In the genomic region with DNA sequence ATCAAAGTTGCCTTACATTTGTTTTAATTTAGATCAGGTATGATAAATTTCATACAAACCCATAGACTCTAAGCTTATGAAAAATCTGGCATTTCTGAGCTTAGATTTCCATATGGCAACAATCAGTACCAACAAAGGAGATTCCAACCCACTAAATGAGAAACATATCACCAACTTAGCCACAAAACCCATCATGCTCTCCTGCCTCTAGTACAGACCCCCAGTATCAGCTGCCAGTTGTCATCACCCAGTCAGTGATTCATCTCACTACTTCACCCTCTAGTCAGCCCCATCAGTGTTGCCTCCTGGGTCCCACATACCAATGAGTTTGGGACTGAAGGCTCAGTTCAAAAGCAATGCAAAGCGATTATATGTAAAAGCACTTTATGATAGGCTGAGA, we compare ENCODE assay signal across 28 mouse cellular contexts. TPM values are rescaled to one million over a fixed set of nuclear protein-coding genes. Genes with fewer than 3 reads are reported as not detected.
DNase-seq lines count a peak whose midpoint lies in the region; ATAC-seq and TF ChIP-seq lines count a peak whose summit lies in the region.
"Had no signal": no experiment of that assay in that cellular context is flagged by ENCODE, and none has a peak within 500 bp of the region (broad histone marks: within the 10 kb centered on the region; RNA-seq: fewer than 3 reads in every experiment).

No protein-coding gene starts in this region.

- ATAC-seq in embryonic facial prominence, embryonic 14.5 days (ENCODE audit: low read depth), result no peak
- no peak for ATAC-seq in midbrain, embryonic 11.5 days (ENCODE audit: low FRiP score)
- ATAC-seq in midbrain, embryonic 14.5 days (ENCODE audit: low FRiP score, low TSS enrichment), result no peak
- ATAC-seq: CD4-positive, CD25-positive, alpha-beta regulatory T cell, adult 4 months; forebrain, embryonic 14.5 days; forebrain, embryonic 16.5 days had no signal

- H3K27ac ChIP-seq in embryonic facial prominence, embryonic 14.5 days (replicated peaks; ENCODE audit: low read depth, low read length), result no peak overlapping the region
- H3K27ac ChIP-seq in embryonic facial prominence, embryonic 10.5 days (replicated peaks), result no peak overlapping the region
- no peak overlapping the region for H3K27ac ChIP-seq in midbrain, embryonic 11.5 days (ENCODE audit: low read depth, low read length)
- H3K27ac ChIP-seq in midbrain, embryonic 14.5 days (replicated peaks; ENCODE audit: low read depth, low read length), result no peak overlapping the region
- H3K27ac ChIP-seq: embryonic facial prominence, embryonic 12.5 days; embryonic facial prominence, embryonic 15.5 days; forebrain, embryonic 10.5 days; forebrain, embryonic 12.5 days had no signal

- peak; percentile 28 for DNase-seq in embryonic facial prominence, embryonic 14.5 days (ENCODE audit: low spot score)
- no peak for DNase-seq in embryonic facial prominence, embryonic 10.5 days (ENCODE audit: low spot score)
- DNase-seq in midbrain, embryonic 11.5 days (ENCODE audit: low spot score, missing footprints), result peak; percentile 65
- no peak for DNase-seq in midbrain, embryonic 14.5 days
- peak; percentile 66 for DNase-seq in NIH3T3 (ENCODE audit: low read depth)
- DNase-seq in layer of hippocampus, adult 11-12 months (ENCODE audit: low spot score), result no peak
- DNase-seq in layer of hippocampus, postnatal 25 days (ENCODE audit: extremely low spot score in 1 of 2, low spot score in 1 of 2), result no peak
- DNase-seq: adrenal gland, adult 2 months; adrenal gland, postnatal 10 days; adrenal gland, postnatal 25 days; cerebellum, adult 11 months; cerebellum, adult 18-20 months; cerebellum, adult 8-10 months; cerebellum, adult 9-11 months; cerebellum, postnatal 14 days; cerebellum, postnatal 36 days; embryo, embryonic 11 days had no signal

- H3K9ac ChIP-seq in embryonic facial prominence, embryonic 14.5 days (ENCODE audit: low read depth, low read length), result no peak overlapping the region
- H3K9ac ChIP-seq in midbrain, embryonic 11.5 days (ENCODE audit: low read length), result no peak overlapping the region
- no peak overlapping the region for H3K9ac ChIP-seq in midbrain, embryonic 14.5 days (replicated peaks; ENCODE audit: low read length)
- H3K9ac ChIP-seq: embryonic facial prominence, embryonic 12.5 days; embryonic facial prominence, embryonic 15.5 days; forebrain, embryonic 12.5 days had no signal

- 72% methylated on average over 1 of the region's 1 CpGs for WGBS in embryonic facial prominence, embryonic 14.5 days
- WGBS in embryonic facial prominence, embryonic 10.5 days, result 94% methylated on average over 1 of the region's 1 CpGs
- 100% methylated on average over 1 of the region's 1 CpGs for WGBS in midbrain, embryonic 11.5 days
- WGBS in midbrain, embryonic 14.5 days, result 98% methylated on average over 1 of the region's 1 CpGs

- no peaks in the 10 kb centered on the region for H3K27me3 ChIP-seq in embryonic facial prominence, embryonic 14.5 days (replicated peaks; ENCODE audit: control insufficient read depth, insufficient read depth, low read length)
- no peaks in the 10 kb centered on the region for H3K27me3 ChIP-seq in embryonic facial prominence, embryonic 10.5 days (replicated peaks; ENCODE audit: low read depth, poor library complexity, severe bottlenecking)
- no peaks in the 10 kb centered on the region for H3K27me3 ChIP-seq in midbrain, embryonic 11.5 days (ENCODE audit: control insufficient read depth, insufficient read depth, low read length)
- H3K27me3 ChIP-seq in midbrain, embryonic 14.5 days (ENCODE audit: control insufficient read depth, insufficient read depth, low read length), result no peaks in the 10 kb centered on the region
- H3K27me3 ChIP-seq in myocyte (ENCODE audit: control insufficient read depth, insufficient read depth, insufficient read length), result no peaks in the 10 kb centered on the region
- H3K27me3 ChIP-seq: CH12.LX; embryonic facial prominence, embryonic 12.5 days; embryonic facial prominence, embryonic 15.5 days; forebrain, embryonic 12.5 days had no signal

- H3K4me2 ChIP-seq in embryonic facial prominence, embryonic 14.5 days (ENCODE audit: low read depth, low read length), result no peak overlapping the region
- H3K4me2 ChIP-seq in midbrain, embryonic 11.5 days, result no peak overlapping the region
- H3K4me2 ChIP-seq in midbrain, embryonic 14.5 days (ENCODE audit: low read length), result no peak overlapping the region
- no peak overlapping the region for H3K4me2 ChIP-seq in myocyte (ENCODE audit: low read depth)
- H3K4me2 ChIP-seq: embryonic facial prominence, embryonic 12.5 days; embryonic facial prominence, embryonic 15.5 days; forebrain, embryonic 12.5 days had no signal

- TF ChIP-seq POLR2A in myocyte (IDR thresholded peaks at IDR 0.05; ENCODE audit: insufficient read length, low read depth), result no peak

- H3ac ChIP-seq in myocyte (ENCODE audit: control insufficient read depth, insufficient read length), result no peak overlapping the region

- no peaks in the 10 kb centered on the region for H3K9me3 ChIP-seq in embryonic facial prominence, embryonic 14.5 days (ENCODE audit: control insufficient read depth, low read length)
- H3K9me3 ChIP-seq in embryonic facial prominence, embryonic 10.5 days, result no peaks in the 10 kb centered on the region
- no peaks in the 10 kb centered on the region for H3K9me3 ChIP-seq in midbrain, embryonic 11.5 days (ENCODE audit: control insufficient read depth, low read length)
- H3K9me3 ChIP-seq in midbrain, embryonic 14.5 days (ENCODE audit: control insufficient read depth, low read length), result no peaks in the 10 kb centered on the region
- H3K9me3 ChIP-seq: embryonic facial prominence, embryonic 15.5 days; forebrain, embryonic 10.5 days; forebrain, embryonic 12.5 days; G1E had no signal

- no peaks in the 10 kb centered on the region for H3K36me3 ChIP-seq in embryonic facial prominence, embryonic 14.5 days (ENCODE audit: control insufficient read depth, insufficient read depth, low read length)
- peaks cover 3% of the 10 kb centered on the region; the same call in 1 of the 2 replicates for H3K36me3 ChIP-seq in embryonic facial prominence, embryonic 10.5 days (replicated peaks)
- no peaks in the 10 kb centered on the region for H3K36me3 ChIP-seq in midbrain, embryonic 11.5 days (ENCODE audit: control insufficient read depth, insufficient read depth, low read length)
- no peaks in the 10 kb centered on the region for H3K36me3 ChIP-seq in midbrain, embryonic 14.5 days (ENCODE audit: control insufficient read depth, insufficient read depth, low read length)
- no peaks in the 10 kb centered on the region for H3K36me3 ChIP-seq in myocyte (ENCODE audit: control insufficient read depth, insufficient read depth)
- H3K36me3 ChIP-seq: embryonic facial prominence, embryonic 12.5 days; embryonic facial prominence, embryonic 15.5 days; forebrain, embryonic 10.5 days; forebrain, embryonic 12.5 days; G1E had no signal

- peaks cover 20% of the 10 kb centered on the region for H3K4me1 ChIP-seq in embryonic facial prominence, embryonic 14.5 days (ENCODE audit: control insufficient read depth, insufficient read depth, low read length)
- peaks cover 11% of the 10 kb centered on the region for H3K4me1 ChIP-seq in embryonic facial prominence, embryonic 10.5 days
- no peaks in the 10 kb centered on the region for H3K4me1 ChIP-seq in midbrain, embryonic 11.5 days (ENCODE audit: control insufficient read depth, insufficient read depth, low read length)
- no peaks in the 10 kb centered on the region for H3K4me1 ChIP-seq in midbrain, embryonic 14.5 days (ENCODE audit: control insufficient read depth, insufficient read depth, low read length)
- H3K4me1 ChIP-seq: forebrain, embryonic 12.5 days had no signal

- peaks cover 54% of the 10 kb centered on the region for H3K79me2 ChIP-seq in myocyte (ENCODE audit: control insufficient read depth, insufficient read depth)

- no peak overlapping the region for H3K4me3 ChIP-seq in embryonic facial prominence, embryonic 14.5 days (ENCODE audit: low read depth, low read length)
- H3K4me3 ChIP-seq in embryonic facial prominence, embryonic 10.5 days, result no peak overlapping the region
- H3K4me3 ChIP-seq in midbrain, embryonic 11.5 days (ENCODE audit: low read depth, low read length), result no peak overlapping the region
- H3K4me3 ChIP-seq in midbrain, embryonic 14.5 days (replicated peaks; ENCODE audit: low read depth, low read length), result no peak overlapping the region
- no peak overlapping the region for H3K4me3 ChIP-seq in myocyte
- H3K4me3 ChIP-seq: embryonic facial prominence, embryonic 12.5 days; embryonic facial prominence, embryonic 15.5 days; erythroblast, embryonic 14.5 days; forebrain, embryonic 10.5 days; forebrain, embryonic 12.5 days had no signal

TF ChIP-seq in myocyte, 11 proteins besides CTCF, POLR2A, EP300 and RAD21:
- TF ChIP-seq POLR2AphosphoS2 (IDR thresholded peaks at IDR 0.05; ENCODE audit: insufficient read length, low read depth) (no peak), MYOD1 (IDR thresholded peaks at IDR 0.05; ENCODE audit: control insufficient read depth in 1 of 3, insufficient read length in 2 of 3, low read depth in 2 of 3) (peak in 2 of 3 experiments; percentile 46 to 64)

RNA-seq across cellular contexts. Expression of gene Pdlim1, which starts 12.2 kb away (rescaled TPM):
- 143 and 150 TPM in 2 replicates for polyA plus RNA-seq in embryonic facial prominence, embryonic 14.5 days (2014; fragmentation: Nextera tagmentation; extraction: Ambion mirVana)
- polyA plus RNA-seq in embryonic facial prominence, embryonic 10.5 days (2016; fragmentation: Nextera tagmentation; extraction: Ambion mirVana), result 122 and 133 TPM in 2 replicates
- polyA plus RNA-seq in midbrain, embryonic 11.5 days (2014; fragmentation: Nextera tagmentation; extraction: Ambion mirVana), result 76.7 and 84.2 TPM in 2 replicates
- polyA plus RNA-seq in midbrain, embryonic 14.5 days (2014; fragmentation: Nextera tagmentation; extraction: Ambion mirVana), result 4.8 and 12.7 TPM in 2 replicates
- 161 TPM for polyA plus RNA-seq in myocyte (2012; fragmentation: generic; extraction: Trizol)
- total RNA-seq in layer of hippocampus, postnatal 25 days (2021), result 10 to 100 TPM; 13.1 to 14.3 TPM
- polyA plus RNA-seq: G1E had no signal

Comparison
In these comparisons a context has a peak if more than half of its experiments do, and no peak if none do; other contexts are left out.
1. DNase-seq: peak in embryonic facial prominence, embryonic 14.5 days (single experiment), midbrain, embryonic 11.5 days (single experiment) and NIH3T3 (single experiment); none in embryonic facial prominence, embryonic 10.5 days (single experiment), midbrain, embryonic 14.5 days (single experiment), layer of hippocampus, adult 11-12 months (single experiment) and layer of hippocampus, postnatal 25 days (0 of 2).